Mouse (Mus musculus) heart, postnatal 4 days (tissue): ENCODE results near the gene Galnt2. TPM values are rescaled to one million over a fixed set of nuclear protein-coding genes. Genes with fewer than 3 reads are reported as not detected.

Experiments used
- DNase-seq: peaks from one replicate; pipeline ENCODE4 v3.0.0; 2021
- total RNA-seq, 2 experiments: library from RNA; stranded (reverse); gene quantifications; 2 replicates each; pipeline ENCODE4 v1.2.3; 2021

Gene Galnt2
- total RNA-seq: 10 to 100 TPM; 47.2 to 52.9 TPM

- peak; percentile 91 for DNase-seq
These were observed at the start of gene Galnt2 for GRCm38 (mm10) chr8:124231176-124231484. Gene Galnt2 (plus strand): TSS chr8:124231391.

- no peak for DNase-seq
These were observed 49.4 kb upstream of the Galnt2 start for GRCm38 (mm10) chr8:124181751-124182150.

- peak; percentile 74 for DNase-seq
These were observed 49.0 kb upstream of the Galnt2 start for GRCm38 (mm10) chr8:124182224-124182623.

- peak; percentile 42 for DNase-seq
These were observed 47.1 kb upstream of the Galnt2 start for GRCm38 (mm10) chr8:124184078-124184477.

GRCm38 (mm10) chr8:124184507-124184906, 46.7 kb upstream of the Galnt2 start:
- no peak for DNase-seq

- DNase-seq: no peak
These were observed 46.1 kb upstream of the Galnt2 start for GRCm38 (mm10) chr8:124185081-124185480.

- DNase-seq: no peak
These were observed 40.8 kb upstream of the Galnt2 start for GRCm38 (mm10) chr8:124190388-124190787.

- DNase-seq: no peak
These were observed 38.9 kb upstream of the Galnt2 start for GRCm38 (mm10) chr8:124192242-124192641.

- peak; percentile 69 for DNase-seq
These were observed 38.2 kb upstream of the Galnt2 start for GRCm38 (mm10) chr8:124192976-124193375.

GRCm38 (mm10) chr8:124193992-124194391, 37.2 kb upstream of the Galnt2 start:
- no peak for DNase-seq

GRCm38 (mm10) chr8:124196195-124196594, 35.0 kb upstream of the Galnt2 start:
- peak; percentile 58 for DNase-seq

- no peak for DNase-seq
These were observed 34.4 kb upstream of the Galnt2 start for GRCm38 (mm10) chr8:124196797-124197196.

- no peak for DNase-seq
These were observed 33.0 kb upstream of the Galnt2 start for GRCm38 (mm10) chr8:124198230-124198629.

GRCm38 (mm10) chr8:124200400-124200799, 30.8 kb upstream of the Galnt2 start:
- no peak for DNase-seq

- DNase-seq: no peak
These were observed 29.5 kb upstream of the Galnt2 start for GRCm38 (mm10) chr8:124201706-124202105.

- no peak for DNase-seq
These were observed 28.3 kb upstream of the Galnt2 start for GRCm38 (mm10) chr8:124202895-124203294.

GRCm38 (mm10) chr8:124204001-124204601, 27.1 kb upstream of the Galnt2 start:
- DNase-seq: no peak

GRCm38 (mm10) chr8:124212148-124212547, 19.0 kb upstream of the Galnt2 start:
- DNase-seq: no peak

- DNase-seq: no peak
These were observed 14.2 kb upstream of the Galnt2 start for GRCm38 (mm10) chr8:124216951-124217350.

- no peak for DNase-seq
These were observed 1.3 kb upstream of the Galnt2 start for GRCm38 (mm10) chr8:124229883-124230282.

GRCm38 (mm10) chr8:124230496-124231175, 555 bp upstream of the Galnt2 start:
- DNase-seq: no peak

GRCm38 (mm10) chr8:124231485-124232279, 491 bp downstream of the Galnt2 start:
- peak; percentile 70 for DNase-seq

- no peak for DNase-seq
These were observed 1.0 kb downstream of the Galnt2 start for GRCm38 (mm10) chr8:124232280-124232600.

- no peak for DNase-seq
These were observed 3.3 kb downstream of the Galnt2 start for GRCm38 (mm10) chr8:124234496-124234895.
